Mouse (Mus musculus): Measurements from ENCODE around the gene Ccdc187.

DNA sequence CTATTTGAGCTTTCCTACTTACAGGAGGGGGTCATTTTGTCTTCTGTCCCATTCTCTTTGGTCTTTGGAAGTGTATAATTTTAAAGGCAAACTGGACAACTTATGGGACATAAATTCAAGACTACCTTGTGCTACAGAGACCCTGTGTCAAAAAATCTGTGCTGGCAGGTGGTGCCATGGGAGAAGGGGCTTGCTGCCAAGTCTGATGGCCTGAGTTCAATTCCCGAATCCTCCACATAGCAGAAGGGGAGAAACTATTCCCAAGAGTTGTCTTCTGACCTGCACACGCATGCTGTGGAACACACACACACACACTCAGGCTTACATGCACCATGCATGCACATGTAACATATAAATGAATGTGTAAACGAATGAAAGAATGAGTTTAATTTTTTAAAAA is 12.3 kb upstream of the Ccdc187 start:
- no peak for TF ChIP-seq CTCF (IDR thresholded peaks at IDR 0.05; ENCODE audit: insufficient read depth, low read depth, low read length)
- TF ChIP-seq POLR2A (IDR thresholded peaks at IDR 0.05; ENCODE audit: insufficient read depth, low read depth, low read length), result no peak

All from olfactory bulb, adult 2 months (tissue).